Mouse (Mus musculus): ENCODE measurements around the gene 4933424G06Rik. TPM values are rescaled to one million over a fixed set of nuclear protein-coding genes. Genes with fewer than 3 reads are reported as not detected.

The 4933424G06Rik gene
- polyA plus RNA-seq, 1 experiment from 2014 or later = 0.11 TPM

GRCm38 (mm10) chr1:36690671-36691235 lies 19.2 kb upstream of the 4933424G06Rik start:
- H3K9ac ChIP-seq (ENCODE audit: low read depth, low read length) = no peak overlapping the region
- WGBS = 56% methylated on average over 11 of the region's 11 CpGs
- peak overlapping the region; percentile 68; the same call in 1 of the 2 replicates for H3K27ac ChIP-seq

GRCm38 (mm10) chr1:36691271-36692155 lies 18.4 kb upstream of the 4933424G06Rik start, which contains the start of gene Cox5b:
TSS of gene Cox5b (plus strand) at chr1:36691449.
- Histone ChIP-seq H3K4me3 (replicated peaks; ENCODE audit: low read depth, low read length) (peak within 1 kb of the TSS; percentile 85), H3K27ac (peak within 1 kb of the TSS; percentile 68), H3K27me3 (ENCODE audit: insufficient read depth, low read length) (no peaks in the 10 kb centered on the region), H3K9me3 (replicated peaks; ENCODE audit: low read length) (no peaks in the 10 kb centered on the region), H3K4me2 (ENCODE audit: low read length) (peak within 1 kb of the TSS; percentile 79), H3K36me3 (ENCODE audit: insufficient read depth, low read length) (0 out of 2 replicates have a peak, but pooled peaks cover 9% of the 10 kb centered on the region), H3K9ac (ENCODE audit: low read depth, low read length) (peak within 1 kb of the TSS; percentile 79), H3K4me1 (replicated peaks; ENCODE audit: insufficient read depth, low read length) (no peaks in the 10 kb centered on the region)
- WGBS = under 1% methylated on average over 68 of the region's 68 CpGs
- DNase-seq (ENCODE audit: low spot score) (peak; percentile 100), ATAC-seq (replicated peaks; ENCODE audit: low FRiP score, low read depth) (peak; percentile 93)
- TF ChIP-seq CTCF (IDR thresholded peaks at IDR 0.05; ENCODE audit: low read depth) = no peak

More at GRCm38 (mm10) chr1:36690671-36691235, 19.2 kb upstream of the 4933424G06Rik start:
- no peaks in the 10 kb centered on the region for H3K9me3 ChIP-seq (replicated peaks; ENCODE audit: low read length)
- TF ChIP-seq CTCF (IDR thresholded peaks at IDR 0.05; ENCODE audit: low read depth) = no peak
- H3K4me3 ChIP-seq (replicated peaks; ENCODE audit: low read depth, low read length) = peak overlapping the region; percentile 85
- H3K4me1 ChIP-seq (replicated peaks; ENCODE audit: insufficient read depth, low read length) = no peaks in the 10 kb centered on the region
- H3K27me3 ChIP-seq (ENCODE audit: insufficient read depth, low read length) = no peaks in the 10 kb centered on the region
- H3K36me3 ChIP-seq (ENCODE audit: insufficient read depth, low read length) = 0 out of 2 replicates have a peak, but pooled peaks cover 9% of the 10 kb centered on the region
- peak overlapping the region; percentile 79 for H3K4me2 ChIP-seq (ENCODE audit: low read length)
- DNase-seq (ENCODE audit: low spot score) (no peak), ATAC-seq (replicated peaks; ENCODE audit: low FRiP score, low read depth) (0 out of 2 replicates have a peak, but pooled peaks have one; percentile 15)

- DNase-seq (ENCODE audit: low spot score) = no peak
- no peaks in the 10 kb centered on the region for H3K27me3 ChIP-seq (ENCODE audit: insufficient read depth, low read length)
- no peaks in the 10 kb centered on the region for H3K4me1 ChIP-seq (replicated peaks; ENCODE audit: insufficient read depth, low read length)
- no peak overlapping the region for H3K4me2 ChIP-seq (ENCODE audit: low read length)
- no peak overlapping the region for H3K9ac ChIP-seq (ENCODE audit: low read depth, low read length)
- no peak overlapping the region for H3K27ac ChIP-seq
- WGBS = 85% methylated on average over 6 of the region's 6 CpGs
- no peak overlapping the region for H3K4me3 ChIP-seq (replicated peaks; ENCODE audit: low read depth, low read length)
- H3K9me3 ChIP-seq (replicated peaks; ENCODE audit: low read length) = no peaks in the 10 kb centered on the region
- H3K36me3 ChIP-seq (ENCODE audit: insufficient read depth, low read length) = peaks cover 18% of the 10 kb centered on the region
- no peak for ATAC-seq (replicated peaks; ENCODE audit: low FRiP score, low read depth)
- no peak for TF ChIP-seq CTCF (IDR thresholded peaks at IDR 0.05; ENCODE audit: low read depth)
Observed at GRCm38 (mm10) chr1:36694871-36695270, 15.1 kb upstream of the 4933424G06Rik start.

- peak; percentile 40 for TF ChIP-seq CTCF (IDR thresholded peaks at IDR 0.05; ENCODE audit: low read depth)
- Histone ChIP-seq H3K9ac (ENCODE audit: low read depth, low read length) (no peak overlapping the region), H3K27ac (no peak overlapping the region; the same call in 1 of the 2 replicates), H3K36me3 (ENCODE audit: insufficient read depth, low read length) (peaks cover 33% of the 10 kb centered on the region), H3K4me3 (replicated peaks; ENCODE audit: low read depth, low read length) (no peak overlapping the region), H3K4me2 (ENCODE audit: low read length) (no peak overlapping the region), H3K9me3 (replicated peaks; ENCODE audit: low read length) (no peaks in the 10 kb centered on the region), H3K4me1 (replicated peaks; ENCODE audit: insufficient read depth, low read length) (no peaks in the 10 kb centered on the region), H3K27me3 (ENCODE audit: insufficient read depth, low read length) (no peaks in the 10 kb centered on the region)
- ATAC-seq (replicated peaks; ENCODE audit: low FRiP score, low read depth) (no peak), DNase-seq (ENCODE audit: low spot score) (no peak)
- 56% methylated on average over 6 of the region's 6 CpGs for WGBS
Observed at GRCm38 (mm10) chr1:36696411-36696810, 13.5 kb upstream of the 4933424G06Rik start.

GRCm38 (mm10) chr1:36697030-36697429 lies 12.9 kb upstream of the 4933424G06Rik start:
- H3K4me2 ChIP-seq (ENCODE audit: low read length) = no peak overlapping the region
- WGBS = 52% methylated on average over 5 of the region's 5 CpGs
- no peak for ATAC-seq (replicated peaks; ENCODE audit: low FRiP score, low read depth)
- H3K27ac ChIP-seq = no peak overlapping the region
- no peak overlapping the region for H3K9ac ChIP-seq (ENCODE audit: low read depth, low read length)
- H3K4me1 ChIP-seq (replicated peaks; ENCODE audit: insufficient read depth, low read length) = no peaks in the 10 kb centered on the region
- DNase-seq (ENCODE audit: low spot score) = no peak
- H3K4me3 ChIP-seq (replicated peaks; ENCODE audit: low read depth, low read length) = no peak overlapping the region
- TF ChIP-seq CTCF (IDR thresholded peaks at IDR 0.05; ENCODE audit: low read depth) = no peak
- H3K36me3 ChIP-seq (ENCODE audit: insufficient read depth, low read length) = peaks cover 37% of the 10 kb centered on the region
- H3K27me3 ChIP-seq (ENCODE audit: insufficient read depth, low read length) = no peaks in the 10 kb centered on the region
- no peaks in the 10 kb centered on the region for H3K9me3 ChIP-seq (replicated peaks; ENCODE audit: low read length)

GRCm38 (mm10) chr1:36707166-36707565 lies 2.8 kb upstream of the 4933424G06Rik start:
- no peak for DNase-seq (ENCODE audit: low spot score)
- H3K36me3 ChIP-seq (ENCODE audit: insufficient read depth, low read length) = peaks cover 37% of the 10 kb centered on the region
- no peak for TF ChIP-seq CTCF (IDR thresholded peaks at IDR 0.05; ENCODE audit: low read depth)
- H3K27ac ChIP-seq = no peak overlapping the region
- H3K4me2 ChIP-seq (ENCODE audit: low read length) = no peak overlapping the region
- no peaks in the 10 kb centered on the region for H3K27me3 ChIP-seq (ENCODE audit: insufficient read depth, low read length)
- ATAC-seq (replicated peaks; ENCODE audit: low FRiP score, low read depth) = no peak
- no peak overlapping the region for H3K4me3 ChIP-seq (replicated peaks; ENCODE audit: low read depth, low read length)
- H3K9me3 ChIP-seq (replicated peaks; ENCODE audit: low read length) = no peaks in the 10 kb centered on the region
- H3K4me1 ChIP-seq (replicated peaks; ENCODE audit: insufficient read depth, low read length) = peaks cover 12% of the 10 kb centered on the region
- 66% methylated on average over 2 of the region's 2 CpGs for WGBS
- H3K9ac ChIP-seq (ENCODE audit: low read depth, low read length) = no peak overlapping the region

All from kidney, postnatal 0 days (tissue).